Mouse (Mus musculus): Measurements from ENCODE around the gene Slc35f5.

DNA sequence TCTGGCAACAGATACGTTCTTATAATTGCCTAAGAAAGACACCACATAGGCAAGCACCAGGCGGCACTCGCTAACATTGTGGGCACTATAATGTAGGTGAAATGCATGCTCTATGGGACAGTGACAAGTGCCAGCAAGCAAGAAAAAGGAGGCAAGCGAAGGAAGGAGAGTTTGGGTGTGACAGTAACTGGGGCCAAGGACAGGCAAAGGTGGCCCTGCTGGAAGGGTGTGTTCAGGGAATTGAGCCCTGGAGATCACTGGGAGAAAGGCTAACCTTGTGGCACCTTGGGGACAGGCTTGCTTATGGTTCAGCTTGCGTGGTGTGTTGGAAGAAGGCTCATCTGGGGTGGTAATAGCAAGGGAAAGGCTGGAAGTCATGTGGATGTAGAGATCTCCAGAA lies 45.7 kb upstream of the Slc35f5 start:
- TF ChIP-seq CTCF (IDR thresholded peaks at IDR 0.05; ENCODE audit: borderline replicate concordance, insufficient read depth, low read depth, low read length) (no peak), POLR2A (IDR thresholded peaks at IDR 0.05; ENCODE audit: borderline replicate concordance, insufficient read depth, low read length) (no peak)

All from cerebellum, adult 2 months (tissue).